In genomic region chr14:100477595-100478380, GRCm38 (mm10) we compare ENCODE assay signal across 8 mouse cellular contexts.
DNase-seq lines count a peak whose midpoint lies in the region; ATAC-seq and TF ChIP-seq lines count a peak whose summit lies in the region.

No protein-coding gene starts in this region.

- ATAC-seq in heart, embryonic 13.5 days (ENCODE audit: extremely low read depth, insufficient number of reproducible peaks, low FRiP score, low TSS enrichment) = no peak
- peak; percentile 95 for ATAC-seq in hindbrain, postnatal 0 days
- ATAC-seq in limb, embryonic 13.5 days (ENCODE audit: low FRiP score, low read depth) = peak; percentile 93

- no peaks in the 10 kb centered on the region for H3K36me3 ChIP-seq in heart, embryonic 13.5 days
- no peaks in the 10 kb centered on the region for H3K36me3 ChIP-seq in hindbrain, postnatal 0 days (ENCODE audit: insufficient read depth, low read length)
- H3K36me3 ChIP-seq in limb, embryonic 13.5 days = no peaks in the 10 kb centered on the region
- H3K36me3 ChIP-seq in thymus, adult 2 months (ENCODE audit: control insufficient read depth, insufficient read depth, low read length) = no peaks in the 10 kb centered on the region

- no peaks in the 10 kb centered on the region for H3K9me3 ChIP-seq in heart, embryonic 13.5 days
- no peaks in the 10 kb centered on the region for H3K9me3 ChIP-seq in hindbrain, postnatal 0 days (ENCODE audit: low read length)
- H3K9me3 ChIP-seq in limb, embryonic 13.5 days = no peaks in the 10 kb centered on the region

- peak overlapping the region; percentile 87 for H3K4me2 ChIP-seq in heart, embryonic 13.5 days
- peak overlapping the region; percentile 74 for H3K4me2 ChIP-seq in hindbrain, postnatal 0 days (ENCODE audit: low read depth, low read length)
- H3K4me2 ChIP-seq in limb, embryonic 13.5 days (replicated peaks) = peak overlapping the region; percentile 80

- H3K27me3 ChIP-seq in heart, embryonic 13.5 days (replicated peaks) = peaks cover 8% of the 10 kb centered on the region; the same call in 1 of the 2 replicates
- no peaks in the 10 kb centered on the region for H3K27me3 ChIP-seq in hindbrain, postnatal 0 days (ENCODE audit: insufficient read depth, low read length)
- H3K27me3 ChIP-seq in limb, embryonic 13.5 days = no peaks in the 10 kb centered on the region
- no peaks in the 10 kb centered on the region for H3K27me3 ChIP-seq in thymus, adult 2 months (ENCODE audit: control insufficient read depth, insufficient read depth, low read length)

- peaks cover 8% of the 10 kb centered on the region for H3K4me1 ChIP-seq in heart, embryonic 13.5 days
- no peaks in the 10 kb centered on the region for H3K4me1 ChIP-seq in hindbrain, postnatal 0 days (ENCODE audit: insufficient read depth, low read length)
- 0 out of 2 replicates have a peak, but pooled peaks cover 9% of the 10 kb centered on the region for H3K4me1 ChIP-seq in limb, embryonic 13.5 days
- peaks cover 4% of the 10 kb centered on the region; the same call in 1 of the 2 replicates for H3K4me1 ChIP-seq in olfactory bulb, adult 2 months (ENCODE audit: control insufficient read depth, insufficient read depth, low read length)
- H3K4me1 ChIP-seq in thymus, adult 2 months (replicated peaks; ENCODE audit: control insufficient read depth, insufficient read depth, low read length) = no peaks in the 10 kb centered on the region

- H3K9ac ChIP-seq in heart, embryonic 13.5 days = peak overlapping the region; percentile 78
- H3K9ac ChIP-seq in hindbrain, postnatal 0 days (replicated peaks; ENCODE audit: low read length) = peak overlapping the region; percentile 59
- peak overlapping the region; percentile 51 for H3K9ac ChIP-seq in limb, embryonic 13.5 days

- H3K4me3 ChIP-seq in heart, embryonic 13.5 days = peak overlapping the region; percentile 53
- peak overlapping the region; percentile 39 for H3K4me3 ChIP-seq in hindbrain, postnatal 0 days (ENCODE audit: low read length)
- peak overlapping the region; percentile 46 for H3K4me3 ChIP-seq in limb, embryonic 13.5 days
- H3K4me3 ChIP-seq in olfactory bulb, adult 2 months (ENCODE audit: insufficient read depth, low read depth, low read length) = peak overlapping the region; percentile 50
- no peak overlapping the region for H3K4me3 ChIP-seq in thymus, adult 2 months (ENCODE audit: control insufficient read depth, insufficient read depth, low read length)

- DNase-seq in heart, adult 11 months = no peak
- DNase-seq in embryo, embryonic 10 days (ENCODE audit: low spot score) = peak; percentile 58
- peak; percentile 79 for DNase-seq in hindbrain, postnatal 0 days (ENCODE audit: low spot score)
- no peak for DNase-seq in c-Kit-positive CD71-positive TER-119-positive erythroid progenitor cells, embryonic 14.5 days (ENCODE audit: low spot score)
- DNase-seq in thymus, adult 2 months = no peak

- H3K27ac ChIP-seq in heart, embryonic 13.5 days (replicated peaks) = no peak overlapping the region
- peak overlapping the region; percentile 51; the same call in 1 of the 2 replicates for H3K27ac ChIP-seq in hindbrain, postnatal 0 days
- H3K27ac ChIP-seq in limb, embryonic 13.5 days = 0 out of 2 replicates have a peak overlapping the region, but pooled peaks have one; percentile 34
- H3K27ac ChIP-seq in olfactory bulb, adult 2 months (ENCODE audit: insufficient read depth, low read depth, low read length) = peak overlapping the region; percentile 6; the same call in 1 of the 2 replicates
- H3K27ac ChIP-seq in thymus, adult 2 months (ENCODE audit: control insufficient read depth, insufficient read depth, low read length) = no peak overlapping the region

- TF ChIP-seq POLR2A in olfactory bulb, adult 2 months (IDR thresholded peaks at IDR 0.05; ENCODE audit: insufficient read depth, low read depth, low read length) = no peak
- TF ChIP-seq POLR2A in thymus, adult 2 months (IDR thresholded peaks at IDR 0.05; ENCODE audit: control insufficient read depth, extremely low read depth, insufficient read depth, low read length, poor library complexity) = no peak

- TF ChIP-seq CTCF in hindbrain, postnatal 0 days (IDR thresholded peaks at IDR 0.05; ENCODE audit: low read depth) = peak; percentile 49
- no peak for TF ChIP-seq CTCF in olfactory bulb, adult 2 months (IDR thresholded peaks at IDR 0.05; ENCODE audit: insufficient read depth, low read depth, low read length)
- TF ChIP-seq CTCF in thymus, adult 2 months (IDR thresholded peaks at IDR 0.05; ENCODE audit: borderline replicate concordance, control insufficient read depth, extremely low read depth, insufficient read depth, low read length, poor library complexity) = no peak

- WGBS in heart, embryonic 13.5 days = 8% methylated on average over 22 of the region's 22 CpGs
- WGBS in hindbrain, postnatal 0 days = 11% methylated on average over 22 of the region's 22 CpGs
- 7% methylated on average over 22 of the region's 22 CpGs for WGBS in limb, embryonic 13.5 days
- 5% methylated on average over 22 of the region's 22 CpGs for WGBS in olfactory bulb, adult 2 months
- WGBS in thymus, adult 2 months = 15% methylated on average over 22 of the region's 22 CpGs

Comparison
In these comparisons a context has a peak if more than half of its experiments do, and no peak if none do; other contexts are left out.
1. H3K27ac ChIP-seq: peak in hindbrain, postnatal 0 days (single experiment), limb, embryonic 13.5 days (single experiment) and olfactory bulb, adult 2 months (single experiment); none in heart, embryonic 13.5 days (single experiment) and thymus, adult 2 months (single experiment).
2. DNase-seq: peak in embryo, embryonic 10 days (single experiment) and hindbrain, postnatal 0 days (single experiment); none in heart, adult 11 months (single experiment), c-Kit-positive CD71-positive TER-119-positive erythroid progenitor cells, embryonic 14.5 days (single experiment) and thymus, adult 2 months (single experiment).
3. Peak in every context shown above with its lines, with median percentiles within 50 percentile points of each other: H3K4me2 ChIP-seq and H3K9ac ChIP-seq.